Mouse (Mus musculus): ENCODE data around the gene Coq8a. TPM values are rescaled to one million over a fixed set of nuclear protein-coding genes. Genes with fewer than 3 reads are reported as not detected.
A peak's percentile ranks its signal among the peaks of the same experiment; 100 is the strongest.

Coq8a gene
- polyA plus RNA-seq (2015; fragmentation: Nextera tagmentation; extraction: Ambion mirVana), result 18.4 and 18.6 TPM in 2 replicates

GRCm38 (mm10) chr1:180198959-180199714, at the start of gene Coq8a:
Gene Coq8a (minus strand): TSS chr1:180199602.
- H3K27ac ChIP-seq, result no peak within 1 kb of the TSS
- peaks cover 17% of the 10 kb centered on the region for H3K4me1 ChIP-seq
- H3K27me3 ChIP-seq, result 0 out of 2 replicates have a peak, but pooled peaks cover 2% of the 10 kb centered on the region
- no peak for ATAC-seq (replicated peaks; ENCODE audit: low FRiP score)
- no peak within 1 kb of the TSS for H3K4me2 ChIP-seq
- WGBS, result 58% methylated on average over 4 of the region's 4 CpGs
- no peak within 1 kb of the TSS for H3K4me3 ChIP-seq (replicated peaks)
- no peak within 1 kb of the TSS for H3K9ac ChIP-seq
- no peaks in the 10 kb centered on the region for H3K36me3 ChIP-seq
- H3K9me3 ChIP-seq (replicated peaks), result no peaks in the 10 kb centered on the region

- Histone ChIP-seq H3K27me3 (no peaks in the 10 kb centered on the region), H3K4me1 (peaks cover 14% of the 10 kb centered on the region), H3K4me2 (no peak overlapping the region), H3K4me3 (replicated peaks) (no peak overlapping the region), H3K27ac (no peak overlapping the region), H3K36me3 (peaks cover 9% of the 10 kb centered on the region; the same call in 1 of the 2 replicates), H3K9me3 (replicated peaks) (no peaks in the 10 kb centered on the region), H3K9ac (no peak overlapping the region)
- ATAC-seq (replicated peaks; ENCODE audit: low FRiP score), result no peak
- 74% methylated on average over 7 of the region's 7 CpGs for WGBS
Observed at GRCm38 (mm10) chr1:180248593-180249146, 49.3 kb upstream of the Coq8a start.

DNA sequence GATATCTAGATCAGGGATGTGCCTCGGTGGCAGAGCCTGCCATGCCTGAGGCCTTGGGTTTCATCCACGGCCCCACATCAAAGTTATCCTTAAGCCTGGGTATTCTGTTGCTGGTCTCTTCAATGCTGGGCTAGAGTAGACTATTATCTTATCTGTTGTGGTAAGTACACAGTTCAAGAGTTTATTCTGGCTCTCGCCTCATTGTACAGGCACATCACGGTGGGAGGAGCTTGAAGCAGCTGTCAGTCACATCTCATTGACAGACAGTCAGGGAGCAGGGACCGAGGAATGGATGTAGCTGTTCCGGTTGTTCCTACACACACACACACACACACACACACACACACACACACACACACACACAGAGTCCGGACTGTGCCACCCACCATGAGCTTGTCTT, 48.5 kb upstream of the Coq8a start:
- no peak for ATAC-seq (replicated peaks; ENCODE audit: low FRiP score)
- no peaks in the 10 kb centered on the region for H3K9me3 ChIP-seq (replicated peaks)
- WGBS, result 92% methylated on average over 7 of the region's 7 CpGs
- H3K27me3 ChIP-seq, result no peaks in the 10 kb centered on the region
- no peak overlapping the region for H3K4me3 ChIP-seq (replicated peaks)
- peaks cover 11% of the 10 kb centered on the region for H3K4me1 ChIP-seq
- peaks cover 11% of the 10 kb centered on the region; the same call in 1 of the 2 replicates for H3K36me3 ChIP-seq
- H3K4me2 ChIP-seq, result no peak overlapping the region
- no peak overlapping the region for H3K27ac ChIP-seq
- H3K9ac ChIP-seq, result no peak overlapping the region

- H3K4me1 ChIP-seq, result peaks cover 11% of the 10 kb centered on the region
- no peak for ATAC-seq (replicated peaks; ENCODE audit: low FRiP score)
- H3K9me3 ChIP-seq (replicated peaks), result no peaks in the 10 kb centered on the region
- H3K9ac ChIP-seq, result no peak overlapping the region
- peaks cover 11% of the 10 kb centered on the region; the same call in 1 of the 2 replicates for H3K36me3 ChIP-seq
- no peaks in the 10 kb centered on the region for H3K27me3 ChIP-seq
- no peak overlapping the region for H3K4me2 ChIP-seq
- 76% methylated on average over 13 of the region's 13 CpGs for WGBS
- no peak overlapping the region for H3K4me3 ChIP-seq (replicated peaks)
- H3K27ac ChIP-seq, result no peak overlapping the region
Observed at GRCm38 (mm10) chr1:180245741-180246507, 46.5 kb upstream of the Coq8a start.

DNA sequence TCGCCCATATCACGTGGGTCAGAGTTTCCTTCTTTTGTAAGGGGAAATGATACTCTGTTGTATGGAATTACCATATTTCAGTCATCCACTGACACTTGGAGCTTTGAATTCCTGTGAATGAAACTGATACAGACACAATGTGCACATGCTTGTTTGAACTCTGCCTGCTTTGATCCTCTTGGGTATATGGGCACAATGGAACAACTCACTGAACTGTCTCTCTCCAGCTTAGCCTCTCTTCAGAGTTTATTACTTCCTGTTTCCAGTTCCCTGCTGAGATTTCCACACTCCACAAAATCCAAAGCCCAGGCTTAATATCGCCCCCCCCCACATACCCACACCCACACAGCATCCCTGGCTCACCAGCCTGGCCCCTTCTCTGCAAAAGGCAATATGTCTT, 32.3 kb upstream of the Coq8a start:
- Histone ChIP-seq H3K9me3 (replicated peaks) (0 out of 2 replicates have a peak, but pooled peaks cover 5% of the 10 kb centered on the region), H3K4me2 (no peak overlapping the region), H3K27ac (no peak overlapping the region), H3K27me3 (no peaks in the 10 kb centered on the region), H3K36me3 (peaks cover 16% of the 10 kb centered on the region), H3K4me3 (replicated peaks) (no peak overlapping the region), H3K4me1 (peaks cover 8% of the 10 kb centered on the region), H3K9ac (no peak overlapping the region)
- ATAC-seq (replicated peaks; ENCODE audit: low FRiP score), result no peak; the same call in 1 of the 2 replicates
- WGBS, result 54% methylated on average over 3 of the region's 3 CpGs

DNA sequence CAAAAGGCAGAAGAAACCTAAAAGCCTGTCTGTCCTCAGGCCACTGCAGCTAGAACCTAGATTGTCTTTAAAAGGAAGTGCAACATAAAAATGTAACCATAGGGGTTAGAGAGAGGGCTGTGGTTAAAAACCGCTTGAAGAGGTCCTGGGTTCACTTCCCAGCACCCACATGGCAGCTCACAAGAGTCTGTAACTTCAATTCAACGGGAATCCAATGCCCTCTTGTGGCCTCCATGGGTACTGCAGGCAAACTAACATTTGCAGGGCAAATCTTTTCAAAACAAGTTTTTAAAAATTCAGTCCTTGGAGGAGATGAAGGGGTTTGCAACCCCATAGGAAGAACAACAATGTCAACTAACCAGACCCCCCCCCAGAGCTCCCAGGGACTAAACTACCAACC, 31.2 kb upstream of the Coq8a start:
- no peak overlapping the region for H3K27ac ChIP-seq
- no peak overlapping the region for H3K4me2 ChIP-seq
- H3K36me3 ChIP-seq, result peaks cover 16% of the 10 kb centered on the region
- no peaks in the 10 kb centered on the region for H3K27me3 ChIP-seq
- H3K4me3 ChIP-seq (replicated peaks), result no peak overlapping the region
- ATAC-seq (replicated peaks; ENCODE audit: low FRiP score), result no peak
- peaks cover 18% of the 10 kb centered on the region for H3K4me1 ChIP-seq
- 0 out of 2 replicates have a peak, but pooled peaks cover 5% of the 10 kb centered on the region for H3K9me3 ChIP-seq (replicated peaks)
- 31% methylated on average over 2 of the region's 2 CpGs for WGBS
- H3K9ac ChIP-seq, result no peak overlapping the region

- Histone ChIP-seq H3K4me3 (replicated peaks) (no peak overlapping the region), H3K27me3 (no peaks in the 10 kb centered on the region), H3K27ac (no peak overlapping the region), H3K4me2 (no peak overlapping the region), H3K4me1 (peaks cover 24% of the 10 kb centered on the region), H3K9me3 (replicated peaks) (0 out of 2 replicates have a peak, but pooled peaks cover 5% of the 10 kb centered on the region), H3K36me3 (peaks cover 15% of the 10 kb centered on the region), H3K9ac (no peak overlapping the region)
- 80% methylated on average over 7 of the region's 7 CpGs for WGBS
- ATAC-seq (replicated peaks; ENCODE audit: low FRiP score), result no peak
Observed at GRCm38 (mm10) chr1:180229906-180230305, 30.5 kb upstream of the Coq8a start.

DNA sequence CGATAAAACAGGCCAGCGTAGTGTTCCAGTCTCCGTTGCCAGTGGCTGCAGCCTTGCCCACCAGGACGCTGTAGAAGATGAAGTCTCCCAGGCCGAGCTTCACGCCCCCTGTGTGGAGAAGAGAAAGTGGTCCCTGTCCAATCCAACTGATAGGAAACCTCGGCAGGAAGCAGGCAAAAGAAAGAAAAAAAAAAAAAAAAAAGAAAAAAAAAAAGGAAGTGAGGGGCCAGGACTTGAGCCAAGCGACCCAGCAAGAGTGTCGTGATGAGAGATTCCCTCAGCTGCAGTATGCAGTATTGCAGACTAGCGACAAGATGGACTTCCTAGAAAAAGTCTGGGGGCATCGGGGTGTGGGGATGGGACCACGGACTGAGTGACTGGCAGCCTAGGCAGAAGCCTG, 29.5 kb upstream of the Coq8a start:
- Histone ChIP-seq H3K9ac (no peak overlapping the region), H3K27me3 (no peaks in the 10 kb centered on the region), H3K36me3 (peaks cover 11% of the 10 kb centered on the region), H3K4me3 (replicated peaks) (no peak overlapping the region), H3K4me2 (no peak overlapping the region), H3K27ac (no peak overlapping the region), H3K9me3 (replicated peaks) (0 out of 2 replicates have a peak, but pooled peaks cover 5% of the 10 kb centered on the region), H3K4me1 (peaks cover 24% of the 10 kb centered on the region)
- no peak for ATAC-seq (replicated peaks; ENCODE audit: low FRiP score)
- WGBS, result 82% methylated on average over 12 of the region's 12 CpGs

DNA sequence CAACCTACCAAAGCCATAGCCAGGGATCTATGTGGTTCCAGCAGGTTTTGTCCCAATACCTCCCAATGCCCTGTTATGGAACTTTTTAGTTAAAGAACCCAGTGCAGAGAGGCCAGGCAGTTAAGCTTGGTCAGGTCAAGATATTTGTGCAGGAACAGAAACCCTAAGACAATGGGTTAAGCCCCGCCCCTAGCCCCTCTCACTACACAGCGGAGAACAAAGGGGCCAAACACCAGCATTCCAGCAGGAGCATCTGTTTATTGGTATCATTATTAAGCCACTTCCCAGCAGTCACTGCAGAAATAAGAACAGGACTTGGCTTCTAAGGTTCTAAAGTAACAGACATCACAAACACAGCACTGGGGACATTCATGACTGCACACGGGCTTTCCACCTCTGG, 27.4 kb upstream of the Coq8a start:
- ATAC-seq (replicated peaks; ENCODE audit: low FRiP score), result no peak
- Histone ChIP-seq H3K36me3 (no peaks in the 10 kb centered on the region), H3K27me3 (no peaks in the 10 kb centered on the region), H3K9me3 (replicated peaks) (0 out of 2 replicates have a peak, but pooled peaks cover 5% of the 10 kb centered on the region), H3K4me3 (replicated peaks) (no peak overlapping the region), H3K27ac (peak overlapping the region; percentile 71), H3K4me1 (peaks cover 21% of the 10 kb centered on the region), H3K4me2 (peak overlapping the region; percentile 77), H3K9ac (no peak overlapping the region)
- 84% methylated on average over 3 of the region's 3 CpGs for WGBS

- 0 out of 2 replicates have a peak, but pooled peaks cover 5% of the 10 kb centered on the region for H3K9me3 ChIP-seq (replicated peaks)
- H3K4me2 ChIP-seq, result peak overlapping the region; percentile 77
- H3K4me1 ChIP-seq, result peaks cover 18% of the 10 kb centered on the region
- H3K36me3 ChIP-seq, result no peaks in the 10 kb centered on the region
- peak overlapping the region; percentile 51 for H3K4me3 ChIP-seq (replicated peaks)
- peak; percentile 78 for ATAC-seq (replicated peaks; ENCODE audit: low FRiP score)
- WGBS, result 6% methylated on average over 12 of the region's 12 CpGs
- no peaks in the 10 kb centered on the region for H3K27me3 ChIP-seq
- peak overlapping the region; percentile 71 for H3K27ac ChIP-seq
- peak overlapping the region; percentile 32; the same call in 1 of the 2 replicates for H3K9ac ChIP-seq
Observed at GRCm38 (mm10) chr1:180226221-180226713, 26.9 kb upstream of the Coq8a start.

GRCm38 (mm10) chr1:180225500-180226220, 26.3 kb upstream of the Coq8a start:
- WGBS, result 14% methylated on average over 21 of the region's 21 CpGs
- peak overlapping the region; percentile 77 for H3K4me2 ChIP-seq
- peak overlapping the region; percentile 71 for H3K27ac ChIP-seq
- no peaks in the 10 kb centered on the region for H3K27me3 ChIP-seq
- 0 out of 2 replicates have a peak, but pooled peaks cover 3% of the 10 kb centered on the region for H3K9me3 ChIP-seq (replicated peaks)
- peak overlapping the region; percentile 51 for H3K4me3 ChIP-seq (replicated peaks)
- peaks cover 18% of the 10 kb centered on the region for H3K4me1 ChIP-seq
- ATAC-seq (replicated peaks; ENCODE audit: low FRiP score), result peak; percentile 92
- no peaks in the 10 kb centered on the region for H3K36me3 ChIP-seq
- H3K9ac ChIP-seq, result peak overlapping the region; percentile 32; the same call in 1 of the 2 replicates

Measured in kidney, embryonic 15.5 days (tissue).